Mouse (Mus musculus) liver, postnatal 0 days (tissue): ENCODE measurements around the gene Rbpj. TPM values are rescaled to one million over a fixed set of nuclear protein-coding genes. Genes with fewer than 3 reads are reported as not detected.

Experiments used
- ATAC-seq: fragments of 200-750 bp; cut with Nextera tagmentation; 2 replicates; pipeline ENCODE4 v1.8.0; 2017; ENCODE audit warnings: mild to moderate bottlenecking, moderate library complexity
- DNase-seq: peaks from one replicate; pipeline ENCODE4 v3.0.0-alpha.2; 2016
- H3K27ac ChIP-seq: fragments of 300-500 bp; sonication (generic); 2 replicates; pipeline ENCODE4 v1.5.1; 2014; ENCODE audit warnings: antibody characterized with exemption, moderate library complexity, mild to moderate bottlenecking, low read depth
- H3K27me3 ChIP-seq: fragments of 300-500 bp; sonication (generic); 2 replicates; pipeline ENCODE4 v1.6.1; 2014; ENCODE audit warnings: low read length, control low read depth, mixed read lengths; ENCODE audit not compliant: insufficient read depth
- H3K36me3 ChIP-seq: fragments of 300-500 bp; sonication (generic); replicated peaks from 2 replicates; pipeline ENCODE4 v1.6.1; 2014; ENCODE audit warnings: mild to moderate bottlenecking, control low read depth, low read length, moderate library complexity, mixed read lengths; ENCODE audit not compliant: insufficient read depth
- H3K4me1 ChIP-seq: fragments of 300-500 bp; sonication (generic); 2 replicates; pipeline ENCODE4 v1.6.1; 2014; ENCODE audit warnings: antibody characterized with exemption, mild to moderate bottlenecking, control low read depth; ENCODE audit not compliant: insufficient read depth
- H3K4me2 ChIP-seq: fragments of 300-500 bp; sonication (generic); 2 replicates; pipeline ENCODE4 v1.6.1; 2014; ENCODE audit warnings: low read depth, mild to moderate bottlenecking, low read length, moderate library complexity, mixed read lengths
- H3K4me3 ChIP-seq: fragments of 300-500 bp; sonication (generic); 2 replicates; pipeline ENCODE4 v1.5.1; 2014; ENCODE audit warnings: low read depth, low read length
- H3K9ac ChIP-seq: fragments of 300-500 bp; sonication (generic); replicated peaks from 2 replicates; pipeline ENCODE4 v1.6.1; 2014; ENCODE audit warnings: mild to moderate bottlenecking, moderate library complexity
- H3K9me3 ChIP-seq: fragments of 300-500 bp; sonication (generic); 2 replicates; pipeline ENCODE4 v1.6.1; 2016; ENCODE audit warnings: mild to moderate bottlenecking, control low read depth, low read length, mixed read lengths
- CTCF ChIP-seq: sonication (generic); IDR thresholded peaks from 2 replicates; pipeline ENCODE4 v1.5.1; 2016; ENCODE audit warnings: antibody characterized with exemption, low read depth
- EP300 ChIP-seq: IDR thresholded peaks from 2 replicates; pipeline ENCODE4 v1.6.1; 2016; ENCODE audit warnings: antibody characterized with exemption, low read depth, mild to moderate bottlenecking
- WGBS: fragments of 180-500 bp; shearing (Covaris S2); extraction: QIAGEN DNeasy Blood & Tissue Kit; methylation state at CpG from one replicate; pipeline ENCODE4 v1.1.7; 2014; ENCODE audit not compliant: insufficient replicate concordance; 5-methylcytosine and 5-hydroxymethylcytosine counted together
- polyA plus RNA-seq: library from polyadenylated mRNA; unstranded; fragments of >200 nt; fragmentation: Nextera tagmentation; extraction: Ambion mirVana; gene quantifications from 2 replicates; pipeline ENCODE4 v1.2.1, GENCODE M21; 2015

The Rbpj gene
- polyA plus RNA-seq, 1 experiment from 2014 or later = 6.1 TPM

GRCm38 (mm10) chr5:53692100-53692499 is 226.1 kb downstream of the Rbpj start:
- ATAC-seq (no peak), DNase-seq (no peak)
- Histone ChIP-seq H3K9ac (no peak overlapping the region), H3K9me3 (no peaks in the 10 kb centered on the region), H3K4me2 (no peak overlapping the region), H3K4me1 (no peaks in the 10 kb centered on the region), H3K36me3 (no peaks in the 10 kb centered on the region), H3K27ac (no peak overlapping the region), H3K4me3 (no peak overlapping the region), H3K27me3 (no peaks in the 10 kb centered on the region)
- WGBS = 53% methylated on average over 8 of the region's 8 CpGs
- TF ChIP-seq EP300 (no peak), CTCF (no peak)

- Histone ChIP-seq H3K4me3 (no peak overlapping the region), H3K27me3 (no peaks in the 10 kb centered on the region), H3K27ac (no peak overlapping the region), H3K36me3 (no peaks in the 10 kb centered on the region), H3K4me1 (no peaks in the 10 kb centered on the region), H3K4me2 (no peak overlapping the region), H3K9me3 (no peaks in the 10 kb centered on the region), H3K9ac (no peak overlapping the region)
- DNase-seq (no peak), ATAC-seq (no peak)
- peak; percentile 17; the same call in 1 of the 2 replicates for TF ChIP-seq CTCF
- TF ChIP-seq EP300 = no peak
- WGBS = 89% methylated on average over 1 of the region's 1 CpGs
These were observed 226.7 kb downstream of the Rbpj start for GRCm38 (mm10) chr5:53692662-53693061.

- WGBS = 83% methylated on average over 3 of the region's 3 CpGs
- H3K4me1 ChIP-seq = no peaks in the 10 kb centered on the region
- H3K4me2 ChIP-seq = no peak overlapping the region
- no peak overlapping the region for H3K4me3 ChIP-seq
- ATAC-seq (no peak), DNase-seq (no peak)
- no peaks in the 10 kb centered on the region for H3K27me3 ChIP-seq
- H3K36me3 ChIP-seq = no peaks in the 10 kb centered on the region
- H3K27ac ChIP-seq = no peak overlapping the region
- no peaks in the 10 kb centered on the region for H3K9me3 ChIP-seq
- TF ChIP-seq EP300 (no peak), CTCF (no peak)
- no peak overlapping the region for H3K9ac ChIP-seq
These were observed 230.7 kb downstream of the Rbpj start for GRCm38 (mm10) chr5:53696701-53697100.

- Histone ChIP-seq H3K36me3 (no peaks in the 10 kb centered on the region), H3K9me3 (no peaks in the 10 kb centered on the region), H3K9ac (no peak overlapping the region), H3K27me3 (no peaks in the 10 kb centered on the region), H3K27ac (no peak overlapping the region), H3K4me3 (no peak overlapping the region), H3K4me1 (no peaks in the 10 kb centered on the region), H3K4me2 (no peak overlapping the region)
- no peak for TF ChIP-seq EP300
- no peak for TF ChIP-seq CTCF
- DNase-seq = no peak
- no peak for ATAC-seq
- 74% methylated on average over 9 of the region's 9 CpGs for WGBS
These were observed 231.8 kb downstream of the Rbpj start for GRCm38 (mm10) chr5:53697794-53698193.

GRCm38 (mm10) chr5:53702686-53703085 is 236.7 kb downstream of the Rbpj start:
- 86% methylated on average over 14 of the region's 14 CpGs for WGBS
- H3K36me3 ChIP-seq = no peaks in the 10 kb centered on the region

More at GRCm38 (mm10) chr5:53702686-53703085, 236.7 kb downstream of the Rbpj start:
- Histone ChIP-seq H3K9me3 (no peaks in the 10 kb centered on the region), H3K9ac (no peak overlapping the region), H3K27ac (no peak overlapping the region), H3K4me3 (no peak overlapping the region), H3K4me2 (no peak overlapping the region), H3K27me3 (no peaks in the 10 kb centered on the region), H3K4me1 (no peaks in the 10 kb centered on the region)
- no peak for TF ChIP-seq CTCF
- TF ChIP-seq EP300 = no peak
- DNase-seq (no peak), ATAC-seq (no peak)

Other genes with a start within 250 kb of the Rbpj start
- 65.1 and 65.9 TPM in 2 replicates for gene Smim20, start 199.1 kb upstream of the Rbpj start, polyA plus RNA-seq
- 0.12 and 0.19 TPM in 2 replicates for gene Cckar, start 241.6 kb downstream of the Rbpj start, polyA plus RNA-seq